Mouse (Mus musculus): Measurements from ENCODE around the gene A2ml1.
"Not testable (repeated sequence)": the region's sequence is repeated elsewhere in the genome, so short reads cannot be mapped to it uniquely, and the experiment has no call there.

- peak; percentile 69 for TF ChIP-seq CTCF (conservative IDR thresholded peaks at IDR 0.05; ENCODE audit: insufficient read depth, insufficient read length, low read depth, low read length)
- not testable (repeated sequence) for TF ChIP-seq POLR2A (IDR thresholded peaks at IDR 0.05; ENCODE audit: low read depth, low read length)
These were observed 48.6 kb upstream of the A2ml1 start for GRCm38 (mm10) chr6:128629771-128630739.
